In the genomic region with DNA sequence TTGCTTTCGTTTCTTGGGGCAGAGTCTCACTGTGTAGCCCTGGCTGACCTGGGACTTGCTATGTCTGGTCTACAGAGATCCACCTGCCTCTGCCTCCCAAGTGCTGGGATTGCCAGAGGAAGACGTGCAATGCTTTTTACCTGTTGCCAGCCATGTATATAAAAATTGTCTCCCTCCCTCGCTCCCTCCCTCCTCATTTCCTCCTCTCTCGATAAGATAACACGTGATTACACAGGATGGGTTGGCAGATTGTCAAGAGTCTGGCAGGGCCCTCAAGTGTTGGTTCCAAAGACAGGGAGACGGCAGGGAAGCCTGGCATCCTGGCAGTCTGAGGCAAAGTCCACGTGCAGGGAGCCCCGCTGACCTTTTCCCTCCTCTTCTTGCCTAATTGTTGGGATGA, we compare ENCODE assay signal across 10 mouse cellular contexts. TPM values are rescaled to one million over a fixed set of nuclear protein-coding genes. Genes with fewer than 3 reads are reported as not detected.
A peak's percentile ranks its signal among the peaks of the same experiment; 100 is the strongest.
DNase-seq lines count a peak whose midpoint lies in the region; ATAC-seq and TF ChIP-seq lines count a peak whose summit lies in the region.
"Had no signal": no experiment of that assay in that cellular context is flagged by ENCODE, and none has a peak within 500 bp of the region (broad histone marks: within the 10 kb centered on the region; RNA-seq: fewer than 3 reads in every experiment).

No protein-coding gene starts in this region.

- WGBS in hindbrain, embryonic 10.5 days = 87% methylated on average over 8 of the region's 8 CpGs
- WGBS in hindbrain, embryonic 11.5 days = 87% methylated on average over 8 of the region's 8 CpGs
- 32% methylated on average over 8 of the region's 8 CpGs for WGBS in lung, embryonic 14.5 days

- H3K9me3 ChIP-seq in hindbrain, embryonic 10.5 days = no peaks in the 10 kb centered on the region
- H3K9me3 ChIP-seq in hindbrain, embryonic 11.5 days (ENCODE audit: control insufficient read depth, low read length) = no peaks in the 10 kb centered on the region
- H3K9me3 ChIP-seq in MEL (replicated peaks; ENCODE audit: insufficient read depth, low read length) = no peaks in the 10 kb centered on the region
- H3K9me3 ChIP-seq in lung, embryonic 14.5 days (ENCODE audit: low read depth, low read length) = no peaks in the 10 kb centered on the region
- H3K9me3 ChIP-seq: limb, embryonic 13.5 days had no signal

- no peak for TF ChIP-seq CTCF in MEL (IDR thresholded peaks at IDR 0.05 in 2 of 3, conservative IDR thresholded peaks at IDR 0.05 in 1 of 3; ENCODE audit: control insufficient read depth in 1 of 3, insufficient read depth in 1 of 3, low read depth in 2 of 3, low read length in 3 of 3, poor library complexity in 1 of 3, severe bottlenecking in 1 of 3)
- no peak for TF ChIP-seq CTCF in lung, embryonic 14.5 days (IDR thresholded peaks at IDR 0.05; ENCODE audit: low read depth)

- 0 out of 2 replicates have a peak overlapping the region, but pooled peaks have one; percentile 45 for H3K27ac ChIP-seq in hindbrain, embryonic 10.5 days
- H3K27ac ChIP-seq in hindbrain, embryonic 11.5 days (ENCODE audit: low read depth, low read length) = no peak overlapping the region
- peak overlapping the region; percentile 80 for H3K27ac ChIP-seq in MEL (ENCODE audit: control insufficient read depth, low read depth, low read length)
- peak overlapping the region; percentile 40; the same call in 1 of the 2 replicates for H3K27ac ChIP-seq in lung, embryonic 14.5 days (ENCODE audit: low read depth)
- H3K27ac ChIP-seq: limb, embryonic 13.5 days had no signal

- no peak for DNase-seq in hindbrain, embryonic 10.5 days (ENCODE audit: low spot score)
- DNase-seq in hindbrain, embryonic 11.5 days (ENCODE audit: low spot score) = no peak
- DNase-seq in MEL (ENCODE audit: low read depth, low spot score) = peak; percentile 86
- peak; percentile 69 for DNase-seq in adipocyte (ENCODE audit: low spot score)
- DNase-seq in lung, embryonic 14.5 days = peak; percentile 79
- DNase-seq in left cerebral cortex, postnatal 25 days (ENCODE audit: low spot score in 2 of 2) = no peak
- DNase-seq: cerebellum, adult 9-11 months; right cerebral cortex, postnatal 4 days had no signal

- H3K4me2 ChIP-seq in hindbrain, embryonic 11.5 days (replicated peaks; ENCODE audit: low read depth, low read length) = no peak overlapping the region
- H3K4me2 ChIP-seq in lung, embryonic 14.5 days = peak overlapping the region; percentile 4; the same call in 1 of the 2 replicates
- H3K4me2 ChIP-seq: limb, embryonic 13.5 days had no signal

- no peaks in the 10 kb centered on the region for H3K79me2 ChIP-seq in MEL (ENCODE audit: control insufficient read depth, insufficient read depth, low read length, poor library complexity)

- no peaks in the 10 kb centered on the region for H3K27me3 ChIP-seq in hindbrain, embryonic 10.5 days (ENCODE audit: insufficient read depth, poor library complexity, severe bottlenecking)
- no peaks in the 10 kb centered on the region for H3K27me3 ChIP-seq in hindbrain, embryonic 11.5 days (ENCODE audit: control insufficient read depth, insufficient read depth, low read length)
- H3K27me3 ChIP-seq in MEL (ENCODE audit: control insufficient read depth in 1 of 2, insufficient read depth in 2 of 2, low read length in 2 of 2) = no peaks in the 10 kb centered on the region
- no peaks in the 10 kb centered on the region for H3K27me3 ChIP-seq in lung, embryonic 14.5 days (ENCODE audit: insufficient read depth, low read length)
- H3K27me3 ChIP-seq: limb, embryonic 13.5 days had no signal

- TF ChIP-seq POLR2A in MEL (IDR thresholded peaks at IDR 0.05; ENCODE audit: control insufficient read depth in 1 of 2, insufficient read depth in 1 of 2, low read depth in 1 of 2, low read length in 2 of 2, poor library complexity in 1 of 2) = peak in 1 of 2 experiments; percentile 40; a peak in 1 of 4 replicates

- TF ChIP-seq EP300 in MEL (IDR thresholded peaks at IDR 0.05; ENCODE audit: low read depth in 1 of 2, low read length in 2 of 2) = peak; percentile 60 to 62

- intact Hi-C loops in left cerebral cortex, postnatal 25 days (cut with DNase I) = no loop called here

- H3K4me3 ChIP-seq in hindbrain, embryonic 10.5 days = no peak overlapping the region
- no peak overlapping the region for H3K4me3 ChIP-seq in hindbrain, embryonic 11.5 days (ENCODE audit: low read depth, low read length)
- peak overlapping the region; percentile 13 to 34; a peak in 3 of 4 replicates for H3K4me3 ChIP-seq in MEL (ENCODE audit: control insufficient read depth in 1 of 2, insufficient read depth in 1 of 2, low read depth in 2 of 2, low read length in 2 of 2)
- H3K4me3 ChIP-seq in lung, embryonic 14.5 days (ENCODE audit: low read depth, low read length) = no peak overlapping the region
- H3K4me3 ChIP-seq: limb, embryonic 13.5 days had no signal

- H3K9ac ChIP-seq in hindbrain, embryonic 11.5 days (ENCODE audit: low read depth, low read length) = no peak overlapping the region
- H3K9ac ChIP-seq in MEL (ENCODE audit: control insufficient read depth, low read depth, low read length, poor library complexity, severe bottlenecking) = peak overlapping the region; percentile 67
- H3K9ac ChIP-seq in lung, embryonic 14.5 days = no peak overlapping the region; the same call in 1 of the 2 replicates
- H3K9ac ChIP-seq: limb, embryonic 13.5 days had no signal

- no peak for TF ChIP-seq RAD21 in MEL (IDR thresholded peaks at IDR 0.05; ENCODE audit: low read depth, low read length)

- H3K4me1 ChIP-seq in hindbrain, embryonic 10.5 days (replicated peaks) = peaks cover 49% of the 10 kb centered on the region
- H3K4me1 ChIP-seq in hindbrain, embryonic 11.5 days (replicated peaks; ENCODE audit: control insufficient read depth, insufficient read depth, low read length) = no peaks in the 10 kb centered on the region; the same call in 1 of the 2 replicates
- H3K4me1 ChIP-seq in MEL (ENCODE audit: control insufficient read depth in 1 of 2, insufficient read depth in 2 of 2, low read length in 2 of 2) = peaks cover 5 to 21% of the 10 kb centered on the region in 2 experiments
- H3K4me1 ChIP-seq in lung, embryonic 14.5 days (ENCODE audit: insufficient read depth) = peaks cover 27% of the 10 kb centered on the region

- no peak for ATAC-seq in hindbrain, embryonic 11.5 days (ENCODE audit: low FRiP score)
- no peak for ATAC-seq in lung, embryonic 14.5 days (ENCODE audit: insufficient read depth)
- ATAC-seq in erythroid progenitor cell, adult 5-6 weeks (replicated peaks; ENCODE audit: low FRiP score, poor library complexity, severe bottlenecking) = no peak

- H3K36me3 ChIP-seq in hindbrain, embryonic 10.5 days = peaks cover 31% of the 10 kb centered on the region
- no peaks in the 10 kb centered on the region for H3K36me3 ChIP-seq in hindbrain, embryonic 11.5 days (ENCODE audit: control insufficient read depth, insufficient read depth, low read length)
- peaks cover 0 to 13% of the 10 kb centered on the region in 2 experiments; a peak in 2 of 4 replicates for H3K36me3 ChIP-seq in MEL (ENCODE audit: control insufficient read depth in 1 of 2, insufficient read depth in 2 of 2, low read length in 2 of 2)
- H3K36me3 ChIP-seq in lung, embryonic 14.5 days (ENCODE audit: insufficient read depth) = peaks cover 46% of the 10 kb centered on the region

TF ChIP-seq in MEL, 35 proteins besides CTCF, POLR2A, EP300 and RAD21:
- TF ChIP-seq RCOR1 (IDR thresholded peaks at IDR 0.05; ENCODE audit: low read depth, low read length) (peak; percentile 74), MAZ (IDR thresholded peaks at IDR 0.05; ENCODE audit: low read depth, low read length) (peak; percentile 95), MXI1 (IDR thresholded peaks at IDR 0.05; ENCODE audit: low read depth, low read length) (peak; percentile 70), MYC (IDR thresholded peaks at IDR 0.05; ENCODE audit: low read depth, low read length) (peak; percentile 84), ELF1 (IDR thresholded peaks at IDR 0.05; ENCODE audit: low read depth, low read length) (no peak), USF1 (IDR thresholded peaks at IDR 0.05; ENCODE audit: low read depth, low read length) (peak; percentile 56; the same call in 1 of the 2 replicates), NELFE (IDR thresholded peaks at IDR 0.05; ENCODE audit: low read depth, low read length) (peak; percentile 19; the same call in 1 of the 2 replicates), MAFK (IDR thresholded peaks at IDR 0.05; ENCODE audit: borderline replicate concordance, low read depth, low read length) (no peak), GATA1 (IDR thresholded peaks at IDR 0.05; ENCODE audit: low read depth, low read length) (peak; percentile 77), UBTF (IDR thresholded peaks at IDR 0.05; ENCODE audit: borderline replicate concordance, insufficient read depth, low read depth, low read length) (no peak), MEF2A (IDR thresholded peaks at IDR 0.05; ENCODE audit: extremely low read depth, insufficient replicate concordance, low read depth, low read length, poor library complexity, severe bottlenecking) (no peak), ETS1 (IDR thresholded peaks at IDR 0.05; ENCODE audit: low read depth, low read length) (peak; percentile 67), BHLHE40 (IDR thresholded peaks at IDR 0.05; ENCODE audit: borderline replicate concordance, low read depth, low read length) (peak; percentile 86), SIN3A (IDR thresholded peaks at IDR 0.05; ENCODE audit: low read length) (0 out of 2 replicates have a peak, but pooled peaks have one; percentile 47), TCF12 (IDR thresholded peaks at IDR 0.05; ENCODE audit: low read depth, low read length) (peak; percentile 40; the same call in 1 of the 2 replicates)

RNA-seq across cellular contexts. Expression of a gene that starts 32.2 kb away (rescaled TPM):
- 5.3 and 6.7 TPM in 2 replicates for polyA plus RNA-seq in hindbrain, embryonic 10.5 days (2016; fragmentation: Nextera tagmentation; extraction: Ambion mirVana)
- polyA plus RNA-seq in hindbrain, embryonic 11.5 days (2014; fragmentation: Nextera tagmentation; extraction: Ambion mirVana) = 5.5 and 7.1 TPM in 2 replicates
- 2.1 and 2.2 TPM in 2 replicates for total RNA-seq in MEL (2012; rRNA removed)
- polyA plus RNA-seq in MEL (2012; ENCODE audit: insufficient read depth in 1 of 2, insufficient read length in 2 of 2, low read depth in 1 of 2, low replicate concordance in 2 of 2, missing spikeins in 1 of 2) = 1 to 10 TPM in 1 of 2 experiments, not detected in 1; 3.9 TPM
- 13.6 and 15.3 TPM in 2 replicates for polyA plus RNA-seq in lung, embryonic 14.5 days (2014; fragmentation: Nextera tagmentation; extraction: Ambion mirVana)
- total RNA-seq in left cerebral cortex, postnatal 25 days (2021) = 1 to 10 TPM; 1.4 to 2.2 TPM
- total RNA-seq in erythroid progenitor cell, adult 5-6 weeks (2015; ENCODE audit: low replicate concordance) = not detected in 2 replicates
- 0.39 TPM in 1 of 2 replicates, not detected in the other for total RNA-seq in erythroid progenitor cell, adult 5-6 weeks (2017; ENCODE audit: low replicate concordance)

Comparison
In these comparisons a context has a peak if more than half of its experiments do, and no peak if none do; other contexts are left out.
1. DNase-seq: peak in MEL (single experiment), adipocyte (single experiment) and lung, embryonic 14.5 days (single experiment); none in hindbrain, embryonic 10.5 days (single experiment), hindbrain, embryonic 11.5 days (single experiment) and left cerebral cortex, postnatal 25 days (0 of 2).
2. H3K4me3 ChIP-seq: peak in MEL (2 of 2); none in hindbrain, embryonic 10.5 days (single experiment), hindbrain, embryonic 11.5 days (single experiment) and lung, embryonic 14.5 days (single experiment).